Mouse (Mus musculus) liver, embryonic 15.5 days (tissue): ENCODE data around the gene Nek2. TPM values are rescaled to one million over a fixed set of nuclear protein-coding genes. Genes with fewer than 3 reads are reported as not detected.

Source experiments
- ATAC-seq: fragments of 200-750 bp; cut with Nextera tagmentation; 2 replicates; pipeline ENCODE4 v1.8.0; 2017; ENCODE audit warnings: moderate number of reproducible peaks, mild to moderate bottlenecking, moderate library complexity; ENCODE audit not compliant: insufficient read depth
- H3K27ac ChIP-seq: fragments of 300-500 bp; sonication (generic); replicated peaks from 2 replicates; pipeline ENCODE4 v1.5.1; 2015; ENCODE audit warnings: mild to moderate bottlenecking, inconsistent platforms
- H3K27me3 ChIP-seq: fragments of 300-500 bp; sonication (generic); 2 replicates; pipeline ENCODE4 v1.6.1; 2015; ENCODE audit warnings: mild to moderate bottlenecking, inconsistent platforms
- H3K36me3 ChIP-seq: fragments of 300-500 bp; sonication (generic); replicated peaks from 2 replicates; pipeline ENCODE4 v1.6.1; 2015; ENCODE audit warnings: moderate library complexity, mild to moderate bottlenecking, inconsistent platforms
- H3K4me1 ChIP-seq: fragments of 300-500 bp; sonication (generic); replicated peaks from 2 replicates; pipeline ENCODE4 v1.6.1; 2015; ENCODE audit warnings: inconsistent platforms
- H3K4me2 ChIP-seq: fragments of 300-500 bp; sonication (generic); 2 replicates; pipeline ENCODE4 v1.6.1; 2015; ENCODE audit warnings: moderate library complexity, mild to moderate bottlenecking, inconsistent platforms
- H3K4me3 ChIP-seq: fragments of 300-500 bp; sonication (generic); replicated peaks from 2 replicates; pipeline ENCODE4 v1.5.1; 2015; ENCODE audit warnings: mild to moderate bottlenecking, inconsistent platforms
- H3K9ac ChIP-seq: fragments of 300-500 bp; sonication (generic); 2 replicates; pipeline ENCODE4 v1.6.1; 2015; ENCODE audit warnings: moderate library complexity, mild to moderate bottlenecking, inconsistent platforms
- H3K9me3 ChIP-seq: fragments of 300-500 bp; sonication (generic); replicated peaks from 2 replicates; pipeline ENCODE4 v1.6.1; 2016; ENCODE audit warnings: inconsistent platforms
- WGBS: fragments of 180-500 bp; shearing (Covaris S2); methylation state at CpG from one replicate; pipeline ENCODE4 v1.1.7; 2015; ENCODE audit warnings: mixed read lengths; ENCODE audit not compliant: insufficient replicate concordance; 5-methylcytosine and 5-hydroxymethylcytosine counted together
- polyA plus RNA-seq: library from polyadenylated mRNA; unstranded; fragments of >200 nt; fragmentation: Nextera tagmentation; extraction: Ambion mirVana; gene quantifications from 2 replicates; pipeline ENCODE4 v1.2.1, GENCODE M21; 2015

Gene Nek2
- polyA plus RNA-seq, 1 experiment from 2014 or later, result 33.5 TPM

GRCm38 (mm10) chr1:191838994-191839741 lies 17.9 kb downstream of the Nek2 start:
- WGBS, result 36% methylated on average over 17 of the region's 17 CpGs
- Histone ChIP-seq H3K4me3 (no peak overlapping the region), H3K9me3 (no peaks in the 10 kb centered on the region), H3K4me2 (peak overlapping the region; percentile 32), H3K27me3 (peaks cover 7% of the 10 kb centered on the region; the same call in 1 of the 2 replicates), H3K27ac (peak overlapping the region; percentile 56), H3K9ac (no peak overlapping the region), H3K36me3 (peaks cover 14% of the 10 kb centered on the region; the same call in 1 of the 2 replicates), H3K4me1 (peaks cover 44% of the 10 kb centered on the region)
- peak; percentile 60 for ATAC-seq

- peaks cover 7% of the 10 kb centered on the region; the same call in 1 of the 2 replicates for H3K27me3 ChIP-seq
- H3K4me2 ChIP-seq, result no peak overlapping the region
- H3K9me3 ChIP-seq, result no peaks in the 10 kb centered on the region
- no peak overlapping the region for H3K27ac ChIP-seq
- no peak overlapping the region for H3K4me3 ChIP-seq
- no peaks in the 10 kb centered on the region for H3K36me3 ChIP-seq
- no peak for ATAC-seq
- WGBS, result 66% methylated on average over 11 of the region's 11 CpGs
- H3K4me1 ChIP-seq, result peaks cover 36% of the 10 kb centered on the region
- no peak overlapping the region for H3K9ac ChIP-seq
Measured at GRCm38 (mm10) chr1:191840774-191841565, 19.7 kb downstream of the Nek2 start.

- no peak overlapping the region for H3K4me2 ChIP-seq
- H3K36me3 ChIP-seq, result no peaks in the 10 kb centered on the region
- no peak overlapping the region for H3K27ac ChIP-seq
- peaks cover 7% of the 10 kb centered on the region; the same call in 1 of the 2 replicates for H3K27me3 ChIP-seq
- no peak for ATAC-seq
- H3K4me3 ChIP-seq, result no peak overlapping the region
- 74% methylated on average over 12 of the region's 12 CpGs for WGBS
- peaks cover 36% of the 10 kb centered on the region for H3K4me1 ChIP-seq
- no peaks in the 10 kb centered on the region for H3K9me3 ChIP-seq
- H3K9ac ChIP-seq, result no peak overlapping the region; the same call in 1 of the 2 replicates
Measured at GRCm38 (mm10) chr1:191842247-191842646, 21.0 kb downstream of the Nek2 start.

GRCm38 (mm10) chr1:191846667-191847066 lies 25.4 kb downstream of the Nek2 start:
- H3K4me2 ChIP-seq, result no peak overlapping the region
- peak; percentile 20; the same call in 1 of the 2 replicates for ATAC-seq
- H3K4me3 ChIP-seq, result no peak overlapping the region
- 59% methylated on average over 5 of the region's 5 CpGs for WGBS
- H3K36me3 ChIP-seq, result no peaks in the 10 kb centered on the region
- H3K4me1 ChIP-seq, result no peaks in the 10 kb centered on the region
- no peaks in the 10 kb centered on the region for H3K9me3 ChIP-seq
- no peak overlapping the region for H3K27ac ChIP-seq
- H3K9ac ChIP-seq, result no peak overlapping the region
- peaks cover 9% of the 10 kb centered on the region; the same call in 1 of the 2 replicates for H3K27me3 ChIP-seq

GRCm38 (mm10) chr1:191849501-191849900 lies 28.3 kb downstream of the Nek2 start:
- Histone ChIP-seq H3K27ac (no peak overlapping the region), H3K36me3 (no peaks in the 10 kb centered on the region), H3K4me1 (peaks cover 20% of the 10 kb centered on the region), H3K9ac (no peak overlapping the region), H3K4me3 (no peak overlapping the region), H3K9me3 (no peaks in the 10 kb centered on the region), H3K27me3 (peaks cover 2% of the 10 kb centered on the region; the same call in 1 of the 2 replicates), H3K4me2 (no peak overlapping the region)
- WGBS, result 33% methylated on average over 4 of the region's 4 CpGs
- no peak for ATAC-seq

DNA sequence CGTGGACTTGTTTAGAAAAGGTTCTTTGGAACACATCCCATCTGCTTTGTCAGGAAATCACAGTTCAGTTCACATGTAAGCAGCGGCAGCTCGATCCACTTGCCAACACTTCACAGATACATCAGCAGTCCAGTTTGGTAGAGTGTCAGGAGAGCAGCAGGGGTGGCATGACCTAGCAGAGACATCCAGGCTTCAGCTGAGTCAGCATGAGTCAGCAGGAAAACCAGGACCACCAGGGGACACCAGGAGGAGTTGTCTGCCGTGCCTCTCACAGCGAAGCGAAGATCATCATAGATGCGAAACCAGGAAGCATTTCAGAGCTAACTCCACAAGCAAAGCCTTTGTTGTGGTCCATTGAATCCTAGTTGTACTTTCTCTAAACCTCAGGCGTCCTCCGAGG lies 32.2 kb downstream of the Nek2 start:
- H3K4me2 ChIP-seq, result 0 out of 2 replicates have a peak overlapping the region, but pooled peaks have one; percentile 9
- H3K9ac ChIP-seq, result no peak overlapping the region; the same call in 1 of the 2 replicates
- no peaks in the 10 kb centered on the region for H3K36me3 ChIP-seq
- WGBS, result 62% methylated on average over 9 of the region's 9 CpGs
- H3K27ac ChIP-seq, result peak overlapping the region; percentile 95
- H3K27me3 ChIP-seq, result peaks cover 2% of the 10 kb centered on the region; the same call in 1 of the 2 replicates
- H3K4me1 ChIP-seq, result peaks cover 44% of the 10 kb centered on the region
- H3K9me3 ChIP-seq, result no peaks in the 10 kb centered on the region
- H3K4me3 ChIP-seq, result no peak overlapping the region
- ATAC-seq, result no peak

DNA sequence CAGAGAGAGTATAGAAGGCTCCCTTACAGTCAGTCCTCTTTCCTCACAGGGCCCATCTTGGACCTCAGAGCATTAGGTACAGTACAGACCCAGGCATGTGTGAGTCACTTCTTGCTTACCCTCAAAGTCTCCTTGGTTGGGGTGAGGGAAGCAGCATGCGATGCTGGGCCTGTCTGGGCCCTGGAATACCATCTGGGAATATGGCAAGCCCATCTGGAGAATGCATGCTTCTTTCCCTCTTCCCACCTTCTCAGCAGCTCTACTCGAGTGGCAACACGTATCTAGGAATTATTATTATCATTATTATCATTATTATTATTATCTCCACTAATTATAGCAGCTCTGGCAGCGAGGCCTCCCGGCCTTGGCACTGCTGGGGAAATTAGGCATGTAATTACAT lies 33.5 kb downstream of the Nek2 start:
- Histone ChIP-seq H3K27me3 (peaks cover 2% of the 10 kb centered on the region; the same call in 1 of the 2 replicates), H3K9ac (peak overlapping the region; percentile 57), H3K4me3 (peak overlapping the region; percentile 28; the same call in 1 of the 2 replicates), H3K9me3 (no peaks in the 10 kb centered on the region), H3K4me1 (peaks cover 48% of the 10 kb centered on the region), H3K27ac (peak overlapping the region; percentile 95), H3K4me2 (peak overlapping the region; percentile 70), H3K36me3 (no peaks in the 10 kb centered on the region)
- 55% methylated on average over 5 of the region's 5 CpGs for WGBS
- ATAC-seq, result no peak

DNA sequence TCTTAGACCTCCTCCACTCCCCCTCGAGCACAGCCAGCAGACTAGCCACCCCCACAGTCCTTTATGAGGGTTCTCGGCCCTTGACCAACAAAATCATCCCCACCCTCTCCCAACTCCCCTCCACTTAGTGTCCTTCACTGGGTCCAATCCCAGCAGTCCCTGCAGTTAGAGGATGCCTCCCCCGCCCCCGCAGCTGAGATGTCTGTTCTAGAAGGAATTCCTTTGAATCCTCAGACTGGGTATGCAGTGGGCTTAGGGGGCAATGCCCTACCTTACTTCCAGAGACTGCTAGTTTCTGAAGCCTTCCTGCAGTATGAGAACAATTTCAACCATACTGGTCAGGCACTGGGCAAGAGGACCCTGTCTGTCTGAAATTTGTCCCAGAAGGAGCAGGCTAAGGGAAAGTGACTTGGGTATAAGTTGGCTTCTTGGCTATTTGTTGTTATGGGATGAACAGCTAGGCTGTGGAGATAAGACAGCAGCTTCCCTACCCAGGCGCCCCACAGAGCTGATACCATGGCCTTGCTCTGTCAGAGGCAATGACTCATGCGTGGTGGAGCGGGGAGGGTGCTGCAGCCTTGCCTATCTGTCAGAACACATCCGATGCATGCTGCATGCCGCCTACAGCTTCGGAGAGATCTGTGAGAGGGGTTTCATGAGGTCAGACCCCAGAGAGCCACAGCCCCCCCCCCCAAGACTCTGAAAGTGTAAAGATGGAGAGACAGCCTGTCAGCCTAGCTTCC lies 34.1 kb downstream of the Nek2 start:
- WGBS, result 19% methylated on average over 10 of the region's 10 CpGs
- H3K27me3 ChIP-seq, result peaks cover 3% of the 10 kb centered on the region; the same call in 1 of the 2 replicates
- peak; percentile 100 for ATAC-seq
- peak overlapping the region; percentile 28 for H3K4me3 ChIP-seq
- H3K4me2 ChIP-seq, result peak overlapping the region; percentile 70
- H3K9ac ChIP-seq, result peak overlapping the region; percentile 57
- H3K36me3 ChIP-seq, result no peaks in the 10 kb centered on the region
- H3K9me3 ChIP-seq, result no peaks in the 10 kb centered on the region
- peak overlapping the region; percentile 95 for H3K27ac ChIP-seq
- peaks cover 48% of the 10 kb centered on the region for H3K4me1 ChIP-seq

- Histone ChIP-seq H3K27ac (peak overlapping the region; percentile 95), H3K9me3 (no peaks in the 10 kb centered on the region), H3K4me3 (no peak overlapping the region), H3K4me2 (no peak overlapping the region), H3K27me3 (0 out of 2 replicates have a peak, but pooled peaks cover 11% of the 10 kb centered on the region), H3K36me3 (no peaks in the 10 kb centered on the region), H3K4me1 (peaks cover 48% of the 10 kb centered on the region), H3K9ac (no peak overlapping the region)
- 82% methylated on average over 5 of the region's 5 CpGs for WGBS
- no peak for ATAC-seq
Measured at GRCm38 (mm10) chr1:191856886-191857651, 35.8 kb downstream of the Nek2 start.

GRCm38 (mm10) chr1:191858136-191858535 lies 36.9 kb downstream of the Nek2 start:
- Histone ChIP-seq H3K27ac (no peak overlapping the region), H3K9ac (no peak overlapping the region), H3K9me3 (no peaks in the 10 kb centered on the region), H3K4me2 (no peak overlapping the region), H3K27me3 (0 out of 2 replicates have a peak, but pooled peaks cover 11% of the 10 kb centered on the region), H3K4me1 (peaks cover 41% of the 10 kb centered on the region), H3K36me3 (no peaks in the 10 kb centered on the region), H3K4me3 (no peak overlapping the region)
- no peak for ATAC-seq
